Mouse (Mus musculus): Measurements from ENCODE around the gene Slc35f4.
A peak's percentile ranks its signal among the peaks of the same experiment; 100 is the strongest.

Gene Slc35f4

GRCm38 (mm10) chr14:49525931-49526291 lies at the start of gene Slc35f4:
Slc35f4 (minus strand) TSS chr14:49526046.
- no peak for DNase-seq (ENCODE audit: low spot score in 2 of 2)

GRCm38 (mm10) chr14:49568369-49568768 lies 42.5 kb upstream of the Slc35f4 start:
- no peak for DNase-seq (ENCODE audit: low spot score in 2 of 2)

- DNase-seq (ENCODE audit: low spot score in 2 of 2): no peak
These were observed 34.9 kb upstream of the Slc35f4 start for GRCm38 (mm10) chr14:49560706-49561105.

- peak in 1 of 2 experiments; percentile 13 for DNase-seq (ENCODE audit: low spot score in 2 of 2)
These were observed 14.3 kb upstream of the Slc35f4 start for GRCm38 (mm10) chr14:49540104-49540503.

- DNase-seq (ENCODE audit: low spot score in 2 of 2): peak in 1 of 2 experiments; percentile 57
These were observed 493 bp downstream of the Slc35f4 start for GRCm38 (mm10) chr14:49525176-49525930.

- no peak for DNase-seq (ENCODE audit: low spot score in 2 of 2)
These were observed 1.2 kb downstream of the Slc35f4 start for GRCm38 (mm10) chr14:49524665-49525064.

- DNase-seq (ENCODE audit: low spot score in 2 of 2): no peak
These were observed 10.7 kb downstream of the Slc35f4 start for GRCm38 (mm10) chr14:49515096-49515665.

GRCm38 (mm10) chr14:49514137-49514536 lies 11.7 kb downstream of the Slc35f4 start:
- no peak for DNase-seq (ENCODE audit: low spot score in 2 of 2)

- DNase-seq (ENCODE audit: low spot score in 2 of 2): no peak
These were observed 30.7 kb downstream of the Slc35f4 start for GRCm38 (mm10) chr14:49495192-49495591.

GRCm38 (mm10) chr14:49493793-49494192 lies 32.1 kb downstream of the Slc35f4 start:
- no peak for DNase-seq (ENCODE audit: low spot score in 2 of 2)

GRCm38 (mm10) chr14:49492506-49492905 lies 33.3 kb downstream of the Slc35f4 start:
- no peak for DNase-seq (ENCODE audit: low spot score in 2 of 2)

GRCm38 (mm10) chr14:49476602-49477001 lies 49.2 kb downstream of the Slc35f4 start:
- DNase-seq (ENCODE audit: low spot score in 2 of 2): no peak

- no peak for DNase-seq (ENCODE audit: low spot score in 2 of 2)
These were observed 64.1 kb downstream of the Slc35f4 start for GRCm38 (mm10) chr14:49461761-49462160.

GRCm38 (mm10) chr14:49460799-49461198 lies 65.0 kb downstream of the Slc35f4 start:
- DNase-seq (ENCODE audit: low spot score in 2 of 2): no peak

- DNase-seq (ENCODE audit: low spot score in 2 of 2): no peak
These were observed 71.4 kb downstream of the Slc35f4 start for GRCm38 (mm10) chr14:49454283-49454914.

- no peak for DNase-seq (ENCODE audit: low spot score in 2 of 2)
These were observed 72.1 kb downstream of the Slc35f4 start for GRCm38 (mm10) chr14:49453782-49454181.

GRCm38 (mm10) chr14:49447669-49448068 lies 78.2 kb downstream of the Slc35f4 start:
- no peak for DNase-seq (ENCODE audit: low spot score in 2 of 2)

GRCm38 (mm10) chr14:49446461-49446860 lies 79.4 kb downstream of the Slc35f4 start:
- no peak for DNase-seq (ENCODE audit: low spot score in 2 of 2)

GRCm38 (mm10) chr14:49436811-49437210 lies 89.0 kb downstream of the Slc35f4 start:
- no peak for DNase-seq (ENCODE audit: low spot score in 2 of 2)

- no peak for DNase-seq (ENCODE audit: low spot score in 2 of 2)
These were observed 94.0 kb downstream of the Slc35f4 start for GRCm38 (mm10) chr14:49431821-49432220.

GRCm38 (mm10) chr14:49392482-49392881 lies 133.4 kb downstream of the Slc35f4 start:
- DNase-seq (ENCODE audit: low spot score in 2 of 2): no peak

GRCm38 (mm10) chr14:49362161-49362560 lies 163.7 kb downstream of the Slc35f4 start:
- no peak for DNase-seq (ENCODE audit: low spot score in 2 of 2)

GRCm38 (mm10) chr14:49355561-49355960 lies 170.3 kb downstream of the Slc35f4 start:
- no peak for DNase-seq (ENCODE audit: low spot score in 2 of 2)

All from spleen, postnatal 10 days (tissue).